Mouse (Mus musculus) lung, embryonic 16.5 days (tissue): Measurements from ENCODE around the gene Wdr82. TPM values are rescaled to one million over a fixed set of nuclear protein-coding genes. Genes with fewer than 3 reads are reported as not detected.
A peak's percentile ranks its signal among the peaks of the same experiment; 100 is the strongest.

Experiments
- ATAC-seq: fragments of 200-750 bp; cut with Nextera tagmentation; 2 replicates; pipeline ENCODE4 v1.8.0; 2017; ENCODE audit warnings: low read depth, mild to moderate bottlenecking, moderate library complexity
- H3K27ac ChIP-seq: fragments of 300-500 bp; sonication (generic); 2 replicates; pipeline ENCODE4 v1.5.1; 2014; ENCODE audit warnings: mild to moderate bottlenecking, control low read depth, low read length
- H3K27me3 ChIP-seq: fragments of 300-500 bp; sonication (generic); 2 replicates; pipeline ENCODE4 v1.6.1; 2014; ENCODE audit warnings: low read depth, low read length, mixed read lengths; ENCODE audit not compliant: control insufficient read depth, insufficient read depth
- H3K36me3 ChIP-seq: fragments of 300-500 bp; sonication (generic); 2 replicates; pipeline ENCODE4 v1.6.1; 2014; ENCODE audit warnings: low read length; ENCODE audit not compliant: control insufficient read depth, insufficient read depth
- H3K4me1 ChIP-seq: fragments of 300-500 bp; sonication (generic); replicated peaks from 2 replicates; pipeline ENCODE4 v1.6.1; 2014; ENCODE audit warnings: low read length, mixed read lengths; ENCODE audit not compliant: control insufficient read depth, insufficient read depth
- H3K4me2 ChIP-seq: fragments of 300-500 bp; sonication (generic); 2 replicates; pipeline ENCODE4 v1.6.1; 2014; ENCODE audit warnings: low read depth, low read length, control low read depth
- H3K4me3 ChIP-seq: fragments of 300-500 bp; sonication (generic); 2 replicates; pipeline ENCODE4 v1.5.1; 2014; ENCODE audit warnings: mild to moderate bottlenecking, low read length, control low read depth
- H3K9ac ChIP-seq: fragments of 300-500 bp; sonication (generic); 2 replicates; pipeline ENCODE4 v1.6.1; 2014; ENCODE audit warnings: low read length, control low read depth
- H3K9me3 ChIP-seq: fragments of 300-500 bp; sonication (generic); 2 replicates; pipeline ENCODE4 v1.6.1; 2016; ENCODE audit warnings: low read length; ENCODE audit not compliant: control insufficient read depth
- WGBS: fragments of 180-500 bp; shearing (Covaris S2); extraction: QIAGEN DNeasy Blood & Tissue Kit; methylation state at CpG from one replicate; pipeline ENCODE4 v1.1.7; 2014; 5-methylcytosine and 5-hydroxymethylcytosine counted together
- polyA plus RNA-seq: library from polyadenylated mRNA; unstranded; fragments of >200 nt; fragmentation: Nextera tagmentation; extraction: Ambion mirVana; gene quantifications from 2 replicates; pipeline ENCODE4 v1.2.1, GENCODE M21; 2015

Wdr82 gene
- polyA plus RNA-seq, 1 experiment from 2014 or later: 17.5 TPM

DNA sequence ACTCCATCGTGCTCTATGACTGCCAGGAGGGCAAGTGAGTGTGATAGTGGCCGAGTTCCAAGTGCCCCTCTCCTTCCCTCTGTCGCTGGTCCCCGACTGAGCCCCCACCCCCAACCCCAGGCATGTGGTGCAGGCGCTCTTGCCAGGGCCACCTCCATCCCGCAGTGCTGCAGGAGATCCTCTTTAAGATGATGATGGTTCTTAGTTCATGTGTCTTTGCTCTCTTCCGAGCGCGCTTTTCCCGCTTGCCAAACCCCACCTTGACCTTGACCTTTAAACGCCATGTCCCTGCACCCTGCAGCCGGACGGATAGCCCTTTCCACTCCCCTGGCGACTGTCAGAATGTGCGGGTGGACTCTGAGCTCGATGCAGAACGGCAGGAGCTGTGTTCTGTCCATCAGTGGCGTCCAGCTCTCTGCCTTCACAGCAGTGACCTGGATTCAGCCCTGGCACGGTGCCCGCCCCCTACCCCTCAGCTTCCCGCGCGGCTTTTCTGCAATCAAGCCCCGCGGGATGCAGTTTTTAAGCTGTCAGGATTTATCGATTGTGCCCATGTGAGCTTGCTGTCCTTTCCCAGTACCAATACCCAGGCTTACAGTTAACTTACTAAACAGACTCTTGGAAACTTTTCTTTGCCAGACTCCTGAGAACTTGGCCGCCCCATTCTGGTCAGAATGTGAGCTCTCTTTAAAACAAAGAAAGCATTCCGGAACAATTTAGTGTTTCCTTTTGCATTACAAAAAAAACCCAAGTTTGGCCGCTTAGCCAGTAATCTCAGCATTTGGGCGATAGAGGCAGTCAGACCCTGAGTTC is 824 bp downstream of the Wdr82 start:
- Histone ChIP-seq H3K27me3 (no peaks in the 10 kb centered on the region), H3K4me3 (peak overlapping the region; percentile 78), H3K4me2 (peak overlapping the region; percentile 67), H3K4me1 (peaks cover 26% of the 10 kb centered on the region), H3K9ac (peak overlapping the region; percentile 92), H3K27ac (peak overlapping the region; percentile 94), H3K9me3 (no peaks in the 10 kb centered on the region), H3K36me3 (peaks cover 3% of the 10 kb centered on the region)
- peak; percentile 66 for ATAC-seq
- WGBS: under 1% methylated on average over 29 of the region's 30 CpGs

DNA sequence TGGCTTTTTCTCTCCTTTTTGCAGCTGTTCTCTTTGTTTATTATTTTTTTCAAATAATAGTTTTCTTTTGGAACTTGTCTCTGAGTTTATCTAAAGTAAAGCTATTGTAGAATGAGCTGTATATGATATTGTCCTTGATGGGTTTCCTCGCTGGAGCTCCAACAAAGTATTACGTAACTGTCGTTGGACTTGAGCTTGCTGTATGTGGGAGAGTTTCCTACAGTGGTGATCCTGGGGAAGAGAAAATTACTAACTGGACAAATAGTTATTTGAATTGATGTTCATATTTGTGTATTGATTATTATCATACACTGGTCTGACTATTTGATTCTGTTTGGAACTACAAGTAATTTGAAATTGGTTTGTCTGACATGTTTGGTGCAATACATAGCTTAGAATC is 1.8 kb downstream of the Wdr82 start:
- H3K9me3 ChIP-seq: no peaks in the 10 kb centered on the region
- H3K4me3 ChIP-seq: peak overlapping the region; percentile 78
- H3K36me3 ChIP-seq: peaks cover 8% of the 10 kb centered on the region
- H3K4me2 ChIP-seq: peak overlapping the region; percentile 67
- peak overlapping the region; percentile 92 for H3K9ac ChIP-seq
- no peak overlapping the region for H3K27ac ChIP-seq
- WGBS: 0% methylated on average over 3 of the region's 3 CpGs
- H3K4me1 ChIP-seq: peaks cover 26% of the 10 kb centered on the region
- no peak for ATAC-seq
- no peaks in the 10 kb centered on the region for H3K27me3 ChIP-seq

DNA sequence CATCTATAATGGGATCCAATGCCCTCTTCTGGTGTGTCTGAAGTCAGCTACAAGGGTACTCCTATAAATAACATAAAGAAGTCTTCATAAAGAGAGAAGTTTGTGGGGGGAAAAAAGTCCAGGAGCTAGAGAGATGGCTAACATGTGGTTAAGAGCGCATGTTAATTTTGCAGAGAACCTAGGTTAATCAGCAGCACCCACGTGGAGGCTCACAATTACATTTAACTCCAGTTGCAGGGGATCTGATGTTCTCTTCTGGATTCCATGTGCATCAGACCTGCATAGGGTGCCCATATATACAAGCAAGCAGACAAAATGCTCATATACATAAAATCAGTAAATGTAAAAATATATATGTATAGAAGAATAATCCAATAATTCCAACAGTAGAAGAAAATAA is 2.6 kb downstream of the Wdr82 start:
- Histone ChIP-seq H3K9ac (no peak overlapping the region; the same call in 1 of the 2 replicates), H3K27ac (no peak overlapping the region), H3K9me3 (no peaks in the 10 kb centered on the region), H3K4me1 (peaks cover 26% of the 10 kb centered on the region), H3K4me3 (peak overlapping the region; percentile 37), H3K36me3 (peaks cover 12% of the 10 kb centered on the region), H3K27me3 (no peaks in the 10 kb centered on the region), H3K4me2 (peak overlapping the region; percentile 67)
- WGBS: 55% methylated on average over 2 of the region's 2 CpGs
- ATAC-seq: no peak

DNA sequence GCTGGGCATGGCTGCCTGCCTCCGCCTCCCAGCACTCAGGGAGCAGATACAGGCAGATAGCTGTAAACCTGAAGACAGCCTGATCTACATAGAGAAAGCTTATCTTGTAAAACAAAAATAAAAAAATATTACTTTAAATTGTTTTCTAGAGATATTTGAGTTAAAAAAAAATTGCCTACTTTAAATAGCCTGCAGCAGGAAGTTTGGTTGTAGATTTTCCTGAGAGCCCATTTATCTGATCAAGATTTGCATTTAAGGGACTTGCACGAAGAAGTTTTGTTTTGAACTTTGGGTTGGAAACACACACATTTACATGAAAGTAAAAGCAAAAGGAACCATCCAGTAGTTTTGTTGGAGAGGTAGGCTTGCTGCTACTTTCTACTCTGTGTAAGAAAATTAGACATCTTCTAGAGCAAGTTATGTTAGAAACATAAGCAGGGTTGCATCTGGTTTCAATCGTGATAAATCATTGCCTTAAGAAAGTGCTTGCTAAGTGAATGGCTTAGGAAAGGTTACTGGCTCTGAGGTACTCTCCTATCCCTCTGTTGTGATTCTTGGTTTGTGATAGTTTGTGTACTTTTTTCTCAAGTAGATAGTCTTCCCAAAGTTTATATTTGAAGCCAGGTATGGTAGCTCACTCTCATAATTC is 4.9 kb downstream of the Wdr82 start:
- WGBS: 65% methylated on average over 3 of the region's 3 CpGs
- H3K27ac ChIP-seq: no peak overlapping the region
- peaks cover 26% of the 10 kb centered on the region for H3K4me1 ChIP-seq
- no peak overlapping the region for H3K4me2 ChIP-seq
- no peak overlapping the region for H3K4me3 ChIP-seq
- no peaks in the 10 kb centered on the region for H3K9me3 ChIP-seq
- H3K36me3 ChIP-seq: peaks cover 26% of the 10 kb centered on the region
- H3K9ac ChIP-seq: no peak overlapping the region
- H3K27me3 ChIP-seq: no peaks in the 10 kb centered on the region
- ATAC-seq: no peak

DNA sequence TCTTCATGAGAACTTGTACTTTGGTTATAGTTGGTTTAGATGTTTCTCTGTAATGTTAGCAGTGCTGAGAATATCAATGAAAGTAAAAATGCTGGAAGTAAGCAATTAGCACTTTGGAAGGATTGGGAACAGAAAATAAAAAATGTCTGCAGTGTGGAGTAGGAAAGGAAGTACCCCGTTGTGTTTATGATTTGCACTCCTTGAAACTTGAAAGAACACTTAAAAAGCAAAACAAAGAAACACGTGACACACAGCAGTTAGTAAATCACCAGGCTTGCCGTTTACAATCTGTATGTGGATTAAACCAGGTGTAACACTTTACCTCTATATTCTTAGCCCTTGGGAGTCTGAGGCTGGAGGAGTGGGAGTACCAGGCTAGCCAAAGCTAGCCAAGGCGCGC is 6.0 kb downstream of the Wdr82 start:
- H3K4me2 ChIP-seq: no peak overlapping the region
- WGBS: 78% methylated on average over 5 of the region's 5 CpGs
- H3K9ac ChIP-seq: no peak overlapping the region
- ATAC-seq: no peak
- no peak overlapping the region for H3K4me3 ChIP-seq
- H3K27ac ChIP-seq: no peak overlapping the region
- no peaks in the 10 kb centered on the region for H3K27me3 ChIP-seq
- peaks cover 26% of the 10 kb centered on the region for H3K4me1 ChIP-seq
- H3K36me3 ChIP-seq: peaks cover 37% of the 10 kb centered on the region
- no peaks in the 10 kb centered on the region for H3K9me3 ChIP-seq

DNA sequence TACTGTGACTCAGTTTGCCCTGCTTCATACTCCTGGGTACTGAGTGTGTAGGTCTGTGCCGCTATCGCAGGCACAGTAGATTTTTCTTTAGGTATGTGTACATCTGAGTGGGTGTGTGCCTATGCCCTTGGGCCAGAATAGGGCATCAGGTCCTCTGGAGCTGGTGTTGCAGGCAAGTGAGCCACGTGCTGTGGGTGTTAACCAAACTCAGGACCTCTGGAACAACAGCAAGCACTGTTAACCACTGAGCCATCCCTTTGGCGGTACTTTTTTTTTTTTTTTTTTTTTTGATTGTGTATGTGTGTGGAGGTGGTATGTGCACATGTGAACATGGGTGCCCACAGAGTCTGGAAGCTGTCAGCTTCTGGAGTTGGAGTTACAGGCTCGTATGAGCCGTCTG is 7.1 kb downstream of the Wdr82 start:
- 89% methylated on average over 6 of the region's 6 CpGs for WGBS
- no peak for ATAC-seq
- H3K4me1 ChIP-seq: peaks cover 26% of the 10 kb centered on the region
- H3K27ac ChIP-seq: no peak overlapping the region
- no peaks in the 10 kb centered on the region for H3K9me3 ChIP-seq
- peaks cover 42% of the 10 kb centered on the region for H3K36me3 ChIP-seq
- H3K4me3 ChIP-seq: no peak overlapping the region
- no peak overlapping the region for H3K4me2 ChIP-seq
- no peak overlapping the region for H3K9ac ChIP-seq
- no peaks in the 10 kb centered on the region for H3K27me3 ChIP-seq

DNA sequence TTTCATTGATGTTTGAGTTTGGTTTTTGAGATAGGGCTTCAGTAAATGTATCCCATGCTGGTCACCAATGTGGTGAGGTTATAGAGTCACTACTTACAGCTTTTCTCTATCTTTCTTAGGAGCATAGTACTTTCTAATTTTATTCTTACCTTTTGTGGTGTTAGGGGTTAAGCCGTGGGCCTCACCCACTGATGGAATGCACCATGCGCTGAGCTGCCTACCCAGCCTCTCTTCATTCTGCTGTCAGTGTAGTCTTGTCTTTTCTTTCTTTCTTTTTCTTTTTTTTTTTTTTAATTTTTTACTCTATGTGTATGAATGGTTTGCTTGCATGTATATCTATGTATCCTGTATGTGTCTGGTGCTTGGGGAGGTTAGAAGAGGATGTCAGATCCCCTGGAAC is 8.7 kb downstream of the Wdr82 start:
- no peak overlapping the region for H3K9ac ChIP-seq
- no peak for ATAC-seq
- H3K4me1 ChIP-seq: peaks cover 14% of the 10 kb centered on the region
- WGBS: 78% methylated on average over 2 of the region's 2 CpGs
- no peak overlapping the region for H3K27ac ChIP-seq
- no peak overlapping the region for H3K4me2 ChIP-seq
- no peaks in the 10 kb centered on the region for H3K9me3 ChIP-seq
- no peak overlapping the region for H3K4me3 ChIP-seq
- H3K27me3 ChIP-seq: no peaks in the 10 kb centered on the region
- H3K36me3 ChIP-seq: peaks cover 55% of the 10 kb centered on the region

DNA sequence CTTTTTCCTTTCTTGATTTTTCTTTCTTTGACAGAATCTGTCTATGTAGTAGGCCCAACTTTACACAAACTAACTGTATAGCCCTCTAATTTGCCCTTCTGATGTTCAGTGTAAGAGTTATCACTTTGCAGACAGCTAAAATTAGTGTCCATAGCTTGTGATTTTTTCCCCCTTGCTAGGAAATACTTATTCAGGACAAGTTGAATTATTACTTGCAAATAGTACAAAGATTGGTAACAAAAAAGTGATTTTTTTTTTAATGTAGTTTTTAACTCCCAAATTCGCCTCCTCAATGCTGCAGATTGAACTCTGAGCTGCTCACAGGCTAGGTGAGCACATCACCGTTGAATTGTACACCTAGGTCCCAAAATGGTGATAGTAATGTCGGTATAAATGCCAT is 9.2 kb downstream of the Wdr82 start:
- H3K4me2 ChIP-seq: no peak overlapping the region
- no peak overlapping the region for H3K9ac ChIP-seq
- no peak overlapping the region for H3K27ac ChIP-seq
- 88% methylated on average over 3 of the region's 3 CpGs for WGBS
- peaks cover 10% of the 10 kb centered on the region for H3K4me1 ChIP-seq
- no peak for ATAC-seq
- no peaks in the 10 kb centered on the region for H3K9me3 ChIP-seq
- no peak overlapping the region for H3K4me3 ChIP-seq
- peaks cover 60% of the 10 kb centered on the region for H3K36me3 ChIP-seq
- no peaks in the 10 kb centered on the region for H3K27me3 ChIP-seq

DNA sequence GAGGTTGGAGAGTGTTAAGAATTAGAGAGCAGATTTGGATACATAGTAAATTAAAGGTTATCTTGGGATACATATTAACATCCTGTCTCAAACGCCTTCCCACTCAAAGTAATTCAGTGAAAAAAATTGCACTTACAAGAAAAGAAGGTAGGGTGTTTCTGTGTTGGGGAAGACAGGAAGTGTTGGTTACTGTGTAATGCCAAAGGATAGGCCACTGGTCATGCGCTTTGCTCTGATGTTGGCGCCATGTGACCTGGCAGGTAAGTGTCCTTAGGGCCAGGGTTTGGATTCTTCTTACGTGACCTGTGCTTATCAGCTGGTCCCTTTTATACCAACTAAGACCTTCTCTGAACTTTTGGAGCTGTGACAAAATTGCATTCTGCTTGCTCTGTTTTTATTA is 11.4 kb downstream of the Wdr82 start:
- Histone ChIP-seq H3K4me1 (no peaks in the 10 kb centered on the region), H3K4me2 (no peak overlapping the region), H3K9me3 (no peaks in the 10 kb centered on the region), H3K27me3 (no peaks in the 10 kb centered on the region), H3K4me3 (no peak overlapping the region), H3K9ac (no peak overlapping the region), H3K27ac (no peak overlapping the region), H3K36me3 (peaks cover 70% of the 10 kb centered on the region)
- ATAC-seq: no peak
- 84% methylated on average over 4 of the region's 4 CpGs for WGBS
